Mouse (Mus musculus): Measurements from ENCODE around the gene Stmn1. TPM values are rescaled to one million over a fixed set of nuclear protein-coding genes. Genes with fewer than 3 reads are reported as not detected.

The Stmn1 gene
- total RNA-seq (2021), result 10 to 100 TPM; 50.0 to 79.2 TPM
- long read RNA-seq, experiment 1, transcript Stmn1-201 (5 exons, 1,060 nt), result major isoform, 27 of 30 reads
- long read RNA-seq, experiment 1, partial matches to known transcripts, result 0 of 30 reads
- long read RNA-seq, experiment 1, other reads (novel, unspliced or antisense), result 1 of 30 reads
- long read RNA-seq, experiment 2, transcript Stmn1-201 (5 exons, 1,060 nt), result major isoform, 10 of 12 reads
- long read RNA-seq, experiment 2, partial matches to known transcripts, result 1 of 12 reads
- long read RNA-seq, experiment 2, other reads (novel, unspliced or antisense), result 0 of 12 reads

DNA sequence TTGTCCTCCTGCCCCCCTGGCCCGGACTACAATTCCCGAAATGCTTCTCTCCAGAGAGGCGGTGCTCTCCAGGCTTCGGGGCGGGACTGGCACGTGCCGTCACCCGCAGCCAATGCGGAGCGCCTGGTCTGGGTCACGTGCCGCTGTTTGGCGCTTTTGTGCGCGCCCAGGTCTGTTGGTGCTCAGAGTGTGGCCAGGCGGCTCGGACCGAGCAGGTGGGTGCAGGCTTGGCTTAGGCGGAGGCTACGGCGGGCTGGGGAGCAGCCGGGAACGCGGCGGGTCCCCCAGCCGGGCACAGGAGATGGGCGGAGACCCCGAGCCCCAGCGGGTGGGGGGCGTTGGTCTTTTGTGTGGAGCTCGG is at the start of gene Stmn1:
Stmn1 (plus strand) TSS at position 106 of the 361 bp plus-strand sequence.
- DNase-seq, result peak; percentile 92 to 94
- intact Hi-C loops (cut with DNase I), result no loop called here

DNA sequence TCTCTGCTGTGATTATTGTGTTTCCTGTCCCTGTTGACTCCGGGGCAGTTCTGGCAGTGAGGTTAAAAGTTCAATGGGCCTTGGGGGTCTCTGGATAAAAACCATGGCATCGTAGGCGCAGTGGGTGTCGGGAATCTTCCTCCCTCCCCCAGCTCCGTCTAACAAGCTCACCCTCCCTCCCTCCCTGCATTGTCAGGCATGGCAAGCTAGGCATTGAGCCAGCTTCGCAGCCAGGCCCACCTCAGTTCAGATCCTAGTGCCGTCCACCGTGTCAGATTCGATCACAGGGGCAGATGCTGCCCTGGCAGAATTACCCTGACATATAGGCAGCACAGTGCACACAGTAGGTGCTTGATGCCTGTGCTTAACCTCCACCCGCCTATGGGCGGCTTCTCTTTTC is 46.1 kb upstream of the Stmn1 start:
- DNase-seq, result no peak
- intact Hi-C loops (cut with DNase I), result no loop called here

DNA sequence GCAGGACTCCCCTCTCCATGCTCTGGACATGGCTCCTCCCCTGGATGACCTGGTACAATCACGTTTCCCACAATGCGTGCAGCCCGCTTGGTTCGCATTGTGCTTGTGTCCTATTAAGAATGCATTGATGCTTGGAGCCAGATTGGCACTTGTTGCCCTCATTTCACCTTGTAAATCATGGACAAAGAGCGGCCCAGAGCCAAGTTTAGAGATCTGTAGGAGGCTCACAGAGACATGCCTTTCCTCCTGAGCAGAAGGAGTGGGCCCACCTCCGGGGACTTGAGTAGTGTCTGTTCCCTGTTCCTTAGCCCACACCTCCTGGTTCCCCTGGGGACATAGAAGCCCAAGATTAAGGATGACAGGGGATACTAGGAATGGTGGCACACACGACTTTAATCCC is 44.2 kb upstream of the Stmn1 start:
- intact Hi-C loops (cut with DNase I), result no loop called here

DNA sequence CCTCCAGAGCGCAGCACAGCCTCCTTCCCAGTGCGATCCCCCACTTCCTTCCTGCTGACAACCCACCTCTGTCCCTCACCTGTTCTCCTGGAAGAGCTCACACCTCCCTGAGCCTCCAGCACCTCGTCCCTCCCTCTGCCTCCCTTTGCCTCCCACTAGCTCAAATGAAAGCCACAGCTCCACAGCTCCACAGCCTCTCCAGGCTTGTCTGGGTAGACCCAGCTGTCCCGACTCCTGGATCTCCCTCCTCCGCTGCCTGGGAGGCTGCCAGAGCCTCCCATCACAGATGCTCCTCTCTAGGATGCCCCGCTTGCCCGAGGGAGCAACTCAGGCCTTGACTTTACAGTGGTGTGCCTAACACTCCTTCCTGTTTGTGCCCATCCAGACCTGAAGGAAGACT is 43.0 kb upstream of the Stmn1 start:
- DNase-seq, result no peak
- intact Hi-C loops (cut with DNase I), result no loop called here

More for the DNA sequence above, 44.2 kb upstream of the Stmn1 start:
- DNase-seq, result no peak

DNA sequence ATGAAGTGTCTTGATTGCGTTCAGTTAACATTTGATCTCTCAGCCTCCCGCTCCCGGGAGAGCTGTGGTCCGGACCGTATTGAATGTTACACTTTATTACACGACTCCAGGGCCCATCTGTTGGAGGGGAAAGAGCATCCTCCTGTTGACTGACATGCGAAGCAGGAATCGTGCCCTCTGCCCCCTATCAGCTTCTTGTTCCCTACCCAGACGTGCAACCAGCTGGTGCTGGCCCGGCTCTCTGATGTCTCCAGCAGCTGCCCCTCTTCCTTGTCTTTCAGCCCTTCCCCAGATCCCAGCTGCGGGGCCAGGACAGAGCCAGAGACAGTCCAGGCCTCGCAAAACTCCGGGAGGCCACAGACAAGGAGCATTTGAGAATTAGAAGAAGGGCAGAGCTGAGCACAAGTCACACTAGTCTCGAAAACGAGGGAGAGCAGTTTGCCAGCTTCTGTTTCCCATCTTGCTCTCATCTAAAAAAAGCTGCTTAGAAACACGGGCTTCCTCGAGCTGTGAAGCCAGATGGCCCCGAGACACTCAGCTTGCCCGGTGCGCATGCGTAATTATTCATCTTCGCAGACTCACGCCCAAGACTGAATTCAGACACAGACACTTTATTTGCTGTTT is 37.6 kb upstream of the Stmn1 start:
- DNase-seq, result peak in 1 of 2 experiments; percentile 26
- intact Hi-C loops (cut with DNase I), result no loop called here

DNA sequence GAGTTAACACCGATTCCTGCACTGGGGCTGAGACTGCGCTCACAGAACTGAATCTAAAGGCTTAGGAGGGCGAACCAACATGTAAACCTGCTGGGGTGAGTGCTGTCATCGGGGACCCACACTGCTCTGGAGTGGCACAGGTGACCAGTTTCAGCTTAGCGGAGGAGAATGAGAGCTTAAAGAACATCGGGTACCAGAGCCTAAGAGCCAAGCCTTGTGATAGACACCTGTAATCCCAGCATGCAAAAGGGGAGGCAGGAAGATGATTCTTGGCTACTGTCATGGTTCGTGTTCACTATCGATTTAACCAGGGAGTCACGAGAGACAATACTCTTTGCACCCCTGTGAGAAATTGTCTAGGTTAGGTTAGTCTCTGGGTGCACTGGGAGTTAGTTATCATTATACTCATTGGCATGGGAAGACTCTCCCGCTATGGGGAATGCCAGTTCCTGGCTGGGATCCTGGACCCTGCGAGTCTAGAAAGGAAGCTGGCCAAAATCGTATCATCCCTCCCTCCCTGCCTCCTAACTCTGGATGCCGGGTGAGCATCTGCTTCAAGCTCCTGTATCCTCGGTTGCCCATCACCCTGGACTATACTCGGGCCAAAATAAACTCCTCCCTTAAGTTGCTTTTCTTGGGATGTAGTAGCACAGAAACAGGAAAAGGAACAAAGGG is 35.3 kb upstream of the Stmn1 start:
- no peak for DNase-seq
- intact Hi-C loops (cut with DNase I), result no loop called here

DNA sequence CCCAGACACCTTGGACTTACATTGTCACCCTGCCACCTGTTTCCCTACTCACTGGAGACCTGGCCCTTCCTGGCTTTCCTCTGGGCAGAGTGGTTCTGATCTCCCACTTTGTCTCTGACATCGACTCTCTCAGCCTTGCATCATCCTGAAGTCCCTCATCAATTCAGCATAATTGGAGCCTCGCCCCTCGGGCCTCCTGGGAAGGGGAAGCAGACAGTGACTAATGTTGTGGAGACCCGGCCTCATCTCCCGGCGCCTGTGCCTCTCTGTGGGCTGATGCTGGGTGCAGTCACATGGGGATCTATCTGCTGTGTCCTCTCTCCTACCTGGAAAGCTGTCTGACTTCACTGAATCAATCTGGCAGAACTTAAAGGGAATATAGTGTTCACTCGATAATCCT is 31.9 kb upstream of the Stmn1 start:
- intact Hi-C loops (cut with DNase I), result no loop called here

DNA sequence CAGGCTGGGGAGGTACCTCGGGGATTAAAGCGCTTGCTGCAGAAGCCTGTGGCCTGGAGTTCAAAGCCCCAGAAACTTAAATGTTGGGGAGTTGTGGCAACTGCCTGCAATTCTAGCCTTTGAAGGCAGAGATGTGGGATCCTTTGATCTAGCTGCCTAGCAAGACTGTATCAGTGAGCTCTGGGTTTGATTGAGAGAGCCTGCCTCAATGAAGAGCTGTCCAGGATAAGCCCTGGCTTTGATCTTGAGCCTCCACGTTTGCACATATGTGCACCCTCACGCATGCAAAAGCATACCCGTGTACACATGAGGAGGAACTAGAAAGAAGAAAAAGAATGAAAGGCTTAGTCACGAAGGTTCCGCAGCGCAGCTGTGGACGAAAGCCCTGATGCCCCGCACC is 31.5 kb upstream of the Stmn1 start:
- no peak for DNase-seq
- intact Hi-C loops (cut with DNase I), result no loop called here

More for the DNA sequence above, 31.9 kb upstream of the Stmn1 start:
- DNase-seq, result no peak

DNA sequence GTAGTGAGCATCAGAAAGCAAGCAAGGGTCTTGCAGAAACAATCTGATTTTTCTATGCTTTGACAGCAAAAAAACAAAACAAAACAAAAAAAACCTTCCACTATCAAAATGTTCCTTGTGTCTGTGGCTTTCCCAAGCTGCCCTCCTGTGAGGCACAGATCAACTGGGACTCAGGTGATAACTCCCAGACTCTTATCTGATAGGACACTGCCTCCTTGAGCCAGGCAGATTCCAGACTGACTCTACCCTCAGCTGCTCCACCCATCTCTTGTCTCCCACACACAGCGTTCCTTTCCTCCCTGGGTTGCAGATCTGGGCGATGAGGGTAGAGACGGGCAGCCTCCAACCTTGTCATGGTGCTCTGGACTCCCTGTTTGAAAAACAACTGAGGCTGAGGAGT is 29.0 kb upstream of the Stmn1 start:
- no peak for DNase-seq
- intact Hi-C loops (cut with DNase I), result no loop called here

DNA sequence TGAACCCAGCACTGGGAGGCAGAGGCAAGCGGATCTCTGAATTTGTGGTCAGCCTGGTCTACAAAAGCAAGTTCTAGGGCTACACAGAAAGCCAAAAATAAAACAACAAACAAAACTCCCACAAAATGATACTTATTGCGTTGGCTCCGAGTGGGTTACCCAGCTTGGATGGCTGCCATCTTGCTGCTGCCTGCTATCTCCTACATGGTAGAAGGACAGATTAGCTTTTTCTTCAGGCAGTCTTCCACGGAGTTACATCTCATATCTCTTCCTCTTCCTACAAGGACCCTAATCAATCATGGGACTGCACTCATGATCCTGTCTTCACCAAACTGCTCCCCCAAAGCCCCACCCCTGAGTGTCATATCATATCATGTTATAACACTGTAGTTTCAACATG is 28.2 kb upstream of the Stmn1 start:
- no peak for DNase-seq
- intact Hi-C loops (cut with DNase I), result no loop called here

DNA sequence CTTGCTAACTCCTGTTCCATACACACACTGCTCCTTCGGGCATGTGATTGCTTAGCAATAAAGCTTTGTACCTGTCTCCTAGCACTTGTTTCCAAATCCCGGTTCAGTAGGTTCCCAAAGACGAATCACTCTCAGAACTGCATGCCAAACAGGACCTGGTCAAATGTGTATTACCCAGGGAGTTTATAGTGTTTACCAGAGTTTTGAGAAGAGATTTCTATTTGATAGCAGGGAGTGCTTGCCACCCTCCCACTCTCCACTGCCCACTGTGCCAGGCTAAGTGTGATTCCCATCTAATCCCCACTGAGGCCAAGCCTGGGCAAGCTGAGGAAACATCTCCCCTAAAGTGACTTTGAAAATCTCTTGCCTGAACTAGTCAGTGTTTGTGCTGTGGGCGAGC is 25.9 kb upstream of the Stmn1 start:
- intact Hi-C loops (cut with DNase I), result no loop called here
- no peak for DNase-seq

DNA sequence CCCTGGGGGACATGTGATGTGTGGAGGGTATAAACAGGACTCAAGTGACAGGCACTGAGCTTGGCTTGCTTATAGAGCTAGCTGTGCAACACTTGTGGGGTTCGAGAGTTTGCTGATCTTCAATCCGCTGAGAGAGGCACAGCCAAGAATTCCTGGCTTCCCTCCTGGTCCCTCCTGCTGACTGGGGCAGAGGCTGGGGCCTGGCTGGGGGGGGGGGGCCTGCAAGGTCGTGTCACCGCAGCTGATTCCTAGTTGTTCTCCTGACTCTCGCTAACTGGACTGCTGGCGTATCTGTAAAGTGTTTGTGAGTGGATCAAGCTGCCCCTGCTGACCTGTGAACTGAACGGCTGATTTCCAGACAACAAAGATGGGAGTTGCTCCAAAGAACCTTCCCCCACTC is 24.5 kb upstream of the Stmn1 start:
- intact Hi-C loops (cut with DNase I), result no loop called here
- no peak for DNase-seq

DNA sequence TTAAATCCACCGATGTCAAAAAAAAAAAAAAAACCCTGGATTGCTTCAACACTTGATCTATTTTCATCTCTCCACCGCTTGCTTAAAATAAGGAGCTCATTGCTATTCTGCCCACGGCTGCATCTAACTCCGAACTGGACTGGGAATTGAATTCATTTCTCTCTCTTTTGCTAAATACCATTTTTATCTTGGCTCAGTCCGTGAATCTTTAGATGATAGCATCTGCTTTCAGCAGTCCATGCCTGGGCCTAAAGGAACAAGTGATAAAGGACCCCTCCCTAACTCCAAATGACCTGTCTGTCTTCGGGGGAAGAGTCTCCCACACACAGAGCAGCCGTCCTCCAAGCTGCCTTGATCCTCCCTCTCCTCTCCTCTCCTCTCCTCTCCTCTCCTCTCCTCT is 23.2 kb upstream of the Stmn1 start:
- intact Hi-C loops (cut with DNase I), result no loop called here
- DNase-seq, result no peak

DNA sequence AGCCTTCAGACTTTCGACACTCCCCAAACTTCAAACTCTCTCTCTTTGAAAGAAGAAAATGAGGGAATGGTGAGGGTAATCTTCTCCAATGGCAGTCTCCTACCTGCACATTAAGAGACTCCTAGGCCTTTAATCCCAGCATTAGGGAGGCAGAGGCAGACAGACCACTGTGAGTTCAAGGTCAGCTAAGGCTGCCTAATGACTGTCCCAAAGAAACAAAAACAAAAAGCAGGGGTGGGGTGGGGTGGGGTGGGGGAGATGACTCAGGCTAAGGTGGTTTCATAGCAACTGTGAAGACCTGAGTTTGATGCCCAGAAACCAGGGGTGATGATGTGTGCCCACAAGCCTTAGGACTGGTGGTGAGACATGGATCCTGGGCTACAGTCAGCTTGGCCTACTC is 22.6 kb upstream of the Stmn1 start:
- no peak for DNase-seq
- intact Hi-C loops (cut with DNase I), result no loop called here

DNA sequence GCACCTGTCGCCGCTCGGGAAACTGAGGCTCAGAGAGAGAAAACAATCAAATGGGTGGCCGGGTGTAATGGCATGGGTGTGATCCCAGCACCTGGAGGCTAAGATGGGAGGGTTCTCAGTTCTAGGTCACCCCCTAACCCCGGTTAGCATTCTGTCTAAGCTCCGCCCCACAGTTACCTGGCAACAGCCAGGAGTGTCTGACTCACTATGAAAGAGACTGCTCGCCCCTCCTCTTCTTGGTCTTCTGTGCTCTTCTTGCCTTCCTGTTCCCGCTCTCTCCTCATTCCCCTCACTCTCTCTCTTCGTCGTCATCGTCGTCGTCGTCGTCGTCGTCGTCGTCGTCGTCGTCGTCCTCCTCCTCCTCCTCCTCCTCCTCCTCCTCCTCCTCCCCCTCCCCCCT is 20.2 kb upstream of the Stmn1 start:
- DNase-seq, result no peak
- intact Hi-C loops (cut with DNase I), result no loop called here

DNA sequence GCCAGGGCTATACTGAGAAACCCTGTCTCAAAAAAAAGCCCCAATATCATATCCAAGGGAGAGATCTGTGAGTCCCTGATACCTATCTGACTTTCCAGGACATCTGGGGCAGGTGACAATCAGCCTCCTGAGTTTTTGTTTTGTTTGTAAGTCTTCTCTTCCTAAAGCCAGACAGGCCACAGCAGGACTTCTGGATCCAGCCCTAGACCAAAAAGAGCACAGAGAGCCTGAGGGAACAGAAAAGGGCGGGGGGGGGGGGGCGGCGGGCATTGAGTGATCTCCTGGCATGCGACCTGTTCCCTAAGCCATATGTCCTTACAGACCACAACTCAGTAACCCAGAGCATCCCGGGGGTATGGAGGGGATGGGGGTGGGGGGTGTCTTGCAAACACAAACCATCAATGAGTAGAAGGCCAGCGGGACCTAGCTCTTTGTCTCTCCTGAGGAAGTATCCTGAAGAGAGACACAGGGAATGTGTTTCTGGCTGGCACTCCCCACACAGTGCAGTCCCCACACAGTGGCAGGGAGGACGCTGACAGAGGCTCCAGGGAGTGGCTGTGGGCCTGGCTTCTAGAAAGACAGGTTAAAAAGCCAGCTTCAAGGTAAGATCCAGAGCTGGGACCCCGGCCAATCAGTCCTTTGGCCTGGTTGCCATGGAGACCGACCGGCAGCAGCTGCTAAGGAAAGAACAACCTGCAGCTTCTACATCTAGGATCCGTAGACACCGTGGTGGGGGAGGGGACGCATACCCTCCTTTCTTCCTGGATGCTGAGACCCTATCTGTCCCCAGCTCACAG is 18.3 kb upstream of the Stmn1 start:
- intact Hi-C loops (cut with DNase I), result no loop called here
- no peak for DNase-seq

DNA sequence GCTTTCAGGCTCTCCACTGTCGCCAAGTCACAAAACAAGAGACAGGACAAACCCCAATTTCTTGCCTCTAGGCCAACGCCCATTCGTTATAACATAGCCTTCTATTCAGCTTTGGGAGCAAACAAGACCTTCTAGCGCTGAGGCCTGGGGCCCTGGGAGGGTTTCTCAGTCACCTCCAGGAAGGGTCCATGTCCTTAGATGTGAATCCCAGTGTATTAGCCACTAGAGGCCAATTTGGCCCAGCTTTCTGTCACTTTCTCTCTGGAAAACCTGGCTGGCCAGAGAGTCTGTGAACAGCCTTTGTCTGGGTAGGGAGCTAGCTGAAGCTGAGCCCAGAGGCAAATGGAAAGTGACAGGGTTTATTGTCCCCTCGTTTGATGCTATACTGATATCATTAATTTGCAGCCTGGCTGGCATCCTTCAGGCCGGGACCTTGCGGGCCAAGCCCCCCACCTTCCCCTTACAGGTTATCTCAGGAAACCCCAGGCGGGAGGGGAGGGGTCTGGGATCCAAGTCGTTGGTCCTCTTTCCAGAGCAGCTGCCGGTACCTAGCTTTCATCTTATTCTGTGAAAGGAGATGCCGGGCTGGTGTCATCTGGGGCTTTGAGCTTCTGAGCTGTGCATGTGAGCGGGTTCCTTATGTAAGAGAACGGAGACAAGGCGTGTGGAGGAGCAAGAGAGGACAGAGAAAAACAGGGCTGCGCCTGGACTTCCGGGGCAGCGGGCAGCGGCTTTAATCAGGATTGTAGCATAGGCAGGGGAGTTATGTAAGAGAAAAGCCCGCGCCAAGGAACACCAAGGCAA is 17.5 kb upstream of the Stmn1 start:
- peak in 1 of 2 experiments; percentile 19 for DNase-seq
- intact Hi-C loops (cut with DNase I), result no loop called here

DNA sequence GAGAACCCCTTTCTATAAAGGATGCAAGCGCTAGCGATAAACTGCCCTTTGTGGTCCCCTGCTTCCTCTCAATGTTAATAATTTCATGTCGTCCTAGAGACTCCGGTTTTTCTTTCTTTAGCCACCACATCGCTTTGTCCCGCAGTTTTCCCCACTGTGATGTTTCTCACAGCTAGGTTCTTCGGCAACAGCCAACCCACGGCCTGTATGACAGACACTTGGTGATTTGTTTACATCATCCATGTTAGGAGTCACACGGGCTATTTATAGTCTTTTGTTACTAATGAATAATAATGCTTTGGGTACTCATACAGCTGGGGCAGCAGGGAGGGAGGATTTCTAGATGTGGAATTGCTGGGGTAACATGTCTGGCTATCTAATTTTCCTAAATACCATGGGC is 16.6 kb upstream of the Stmn1 start:
- intact Hi-C loops (cut with DNase I), result no loop called here
- no peak for DNase-seq

DNA sequence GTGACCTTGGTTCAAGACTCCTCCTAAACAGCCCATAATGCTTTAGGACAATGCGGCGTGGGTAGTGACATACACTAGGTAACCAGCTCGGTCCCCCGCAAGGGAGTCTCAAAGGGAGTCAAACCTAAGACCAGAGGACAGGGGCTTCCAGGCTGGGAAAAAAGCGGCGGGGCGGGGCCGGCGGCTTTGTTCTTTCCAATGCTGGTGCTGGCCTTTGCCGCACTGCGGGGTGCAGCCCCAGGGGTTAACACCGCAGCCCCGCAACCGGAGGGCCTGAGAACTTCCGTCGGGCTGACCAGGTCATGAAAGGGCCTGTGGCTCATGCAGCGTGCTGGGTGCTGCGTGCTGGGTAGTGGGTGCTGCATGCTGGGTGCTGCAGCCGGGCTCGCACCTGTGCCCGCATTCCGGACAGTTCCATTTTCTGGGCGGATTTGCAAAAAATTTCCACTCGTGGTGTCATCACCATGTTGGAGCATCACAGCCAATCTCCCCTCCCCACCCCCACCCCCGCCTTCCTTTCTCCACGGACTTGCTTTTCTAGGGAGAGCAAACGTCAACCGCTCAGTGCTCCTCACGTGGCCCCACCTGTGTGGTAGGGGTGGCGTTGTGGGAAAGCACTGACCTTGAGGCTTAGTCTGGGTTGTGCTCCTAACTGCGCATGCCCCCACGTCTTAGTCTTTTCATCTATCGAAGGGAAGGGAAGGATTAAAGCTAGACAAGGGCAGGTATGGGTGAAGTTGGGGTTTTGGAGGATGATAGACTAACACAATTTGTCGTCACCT is 14.3 kb upstream of the Stmn1 start:
- intact Hi-C loops (cut with DNase I), result no loop called here
- DNase-seq, result no peak

DNA sequence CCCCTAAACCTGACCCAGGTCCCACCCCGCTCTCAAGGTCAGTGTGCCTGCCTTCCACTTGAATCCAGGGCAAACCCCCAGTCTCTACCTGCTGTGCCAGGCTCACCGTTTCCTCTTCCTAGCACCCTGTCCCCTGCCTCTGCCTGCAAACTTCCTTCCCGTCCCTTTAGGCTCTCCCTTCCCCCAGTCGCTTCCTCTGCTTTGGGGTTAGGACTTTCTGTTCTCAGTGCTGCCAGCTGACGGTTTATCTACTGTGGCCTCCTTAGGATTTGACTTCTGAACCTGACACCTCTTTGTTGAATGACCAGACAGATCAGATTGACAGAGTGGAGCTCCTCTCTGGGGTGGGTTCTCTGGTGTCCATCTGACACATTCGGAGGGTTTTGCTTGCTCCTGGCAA is 12.8 kb upstream of the Stmn1 start:
- DNase-seq, result no peak
- intact Hi-C loops (cut with DNase I), result no loop called here
